Mouse (Mus musculus) ES-Bruce4 (cell line): Measurements from ENCODE around the gene Brinp3.

Experiments
- CTCF ChIP-seq: IDR thresholded peaks from one replicate; pipeline ENCODE4 v1.8.1; 2011; ENCODE audit warnings: low read depth, low read length
- POLR2A ChIP-seq: IDR thresholded peaks from one replicate; pipeline ENCODE4 v1.8.1; 2011; ENCODE audit warnings: low read length; ENCODE audit not compliant: insufficient read depth

- no peak for TF ChIP-seq CTCF
- TF ChIP-seq POLR2A = no peak
Measured at GRCm38 (mm10) chr1:146528572-146528971, 34.0 kb downstream of the Brinp3 start.
